Mouse (Mus musculus) megakaryocyte, embryonic 14.5 days (primary cell): ENCODE measurements around the gene Usp35. TPM values are rescaled to one million over a fixed set of nuclear protein-coding genes. Genes with fewer than 3 reads are reported as not detected.

ENCODE experiments used
- H3K27me3 ChIP-seq: replicated peaks from 2 replicates; pipeline ENCODE3; 2012; ENCODE audit warnings: inconsistent platforms
- H3K36me3 ChIP-seq: replicated peaks from 2 replicates; pipeline ENCODE3; 2012; ENCODE audit warnings: low read length, inconsistent platforms, mixed read lengths
- H3K4me1 ChIP-seq: 2 replicates; pipeline ENCODE4 v1.6.1; 2012; ENCODE audit warnings: inconsistent platforms
- H3K4me3 ChIP-seq: replicated peaks from 2 replicates; pipeline ENCODE3; 2012; ENCODE audit warnings: moderate library complexity, mild to moderate bottlenecking, inconsistent platforms
- H3K9me3 ChIP-seq: 2 replicates; pipeline ENCODE4 v1.6.1; 2012; ENCODE audit warnings: inconsistent platforms
- FLI1 ChIP-seq: IDR thresholded peaks from 2 replicates; pipeline ENCODE4 v1.6.1; 2012; ENCODE audit warnings: low read length, inconsistent platforms, mixed read lengths
- GATA1 ChIP-seq: IDR thresholded peaks from 3 replicates; pipeline ENCODE4 v1.6.1; 2012; ENCODE audit warnings: mixed read lengths, low read length, inconsistent platforms, borderline replicate concordance
- polyA plus RNA-seq: library from polyadenylated mRNA; stranded (reverse); fragments of >175 nt; gene quantifications from 2 replicates; pipeline ENCODE4 v1.2.3, GENCODE M21; 2012; ENCODE audit warnings: low replicate concordance; ENCODE audit not compliant: insufficient read depth

Usp35 gene
- polyA plus RNA-seq, 1 experiment, result 2.3 TPM

GRCm38 (mm10) chr7:97357840-97358239 is 26.0 kb upstream of the Usp35 start:
- TF ChIP-seq GATA1 (no peak), FLI1 (no peak)
- Histone ChIP-seq H3K9me3 (no peaks in the 10 kb centered on the region; the same call in 1 of the 2 replicates), H3K4me3 (no peak overlapping the region), H3K4me1 (peaks cover 59% of the 10 kb centered on the region), H3K36me3 (no peaks in the 10 kb centered on the region), H3K27me3 (peaks cover 8% of the 10 kb centered on the region)

GRCm38 (mm10) chr7:97356875-97357276 is 25.1 kb upstream of the Usp35 start:
- H3K9me3 ChIP-seq, result no peaks in the 10 kb centered on the region; the same call in 1 of the 2 replicates
- peaks cover 66% of the 10 kb centered on the region for H3K4me1 ChIP-seq
- TF ChIP-seq GATA1, result no peak
- no peak for TF ChIP-seq FLI1
- peaks cover 5% of the 10 kb centered on the region for H3K27me3 ChIP-seq
- no peak overlapping the region for H3K4me3 ChIP-seq
- no peaks in the 10 kb centered on the region for H3K36me3 ChIP-seq

- Histone ChIP-seq H3K9me3 (no peaks in the 10 kb centered on the region; the same call in 1 of the 2 replicates), H3K27me3 (peaks cover 8% of the 10 kb centered on the region), H3K4me3 (no peak overlapping the region), H3K36me3 (no peaks in the 10 kb centered on the region), H3K4me1 (peaks cover 67% of the 10 kb centered on the region)
- no peak for TF ChIP-seq FLI1
These were observed 24.4 kb upstream of the Usp35 start for GRCm38 (mm10) chr7:97356253-97356652.

GRCm38 (mm10) chr7:97355068-97355841 is 23.4 kb upstream of the Usp35 start:
- Histone ChIP-seq H3K4me1 (peaks cover 60% of the 10 kb centered on the region), H3K4me3 (peak overlapping the region; percentile 50), H3K27me3 (peaks cover 9% of the 10 kb centered on the region), H3K36me3 (no peaks in the 10 kb centered on the region), H3K9me3 (no peaks in the 10 kb centered on the region; the same call in 1 of the 2 replicates)
- TF ChIP-seq FLI1 (no peak), GATA1 (no peak)

- peaks cover 60% of the 10 kb centered on the region for H3K4me1 ChIP-seq
- H3K36me3 ChIP-seq, result peaks cover 11% of the 10 kb centered on the region
- H3K27me3 ChIP-seq, result peaks cover 20% of the 10 kb centered on the region
- no peak overlapping the region for H3K4me3 ChIP-seq
- no peaks in the 10 kb centered on the region; the same call in 1 of the 2 replicates for H3K9me3 ChIP-seq
- TF ChIP-seq FLI1, result no peak
- TF ChIP-seq GATA1, result no peak
These were observed 21.5 kb upstream of the Usp35 start for GRCm38 (mm10) chr7:97353356-97353755.

- Histone ChIP-seq H3K4me3 (no peak overlapping the region), H3K27me3 (peaks cover 28% of the 10 kb centered on the region), H3K4me1 (peaks cover 47% of the 10 kb centered on the region), H3K36me3 (peaks cover 24% of the 10 kb centered on the region), H3K9me3 (no peaks in the 10 kb centered on the region; the same call in 1 of the 2 replicates)
- TF ChIP-seq FLI1 (no peak), GATA1 (no peak)
These were observed 20.1 kb upstream of the Usp35 start for GRCm38 (mm10) chr7:97351792-97352513.

- Histone ChIP-seq H3K9me3 (no peaks in the 10 kb centered on the region; the same call in 1 of the 2 replicates), H3K4me3 (no peak overlapping the region), H3K4me1 (peaks cover 48% of the 10 kb centered on the region), H3K36me3 (peaks cover 24% of the 10 kb centered on the region), H3K27me3 (peaks cover 30% of the 10 kb centered on the region)
- TF ChIP-seq GATA1 (no peak), FLI1 (no peak)
These were observed 19.1 kb upstream of the Usp35 start for GRCm38 (mm10) chr7:97350891-97351290.

- Histone ChIP-seq H3K9me3 (no peaks in the 10 kb centered on the region; the same call in 1 of the 2 replicates), H3K4me1 (peaks cover 41% of the 10 kb centered on the region), H3K27me3 (peaks cover 34% of the 10 kb centered on the region), H3K36me3 (peaks cover 24% of the 10 kb centered on the region), H3K4me3 (no peak overlapping the region)
- TF ChIP-seq FLI1 (no peak), GATA1 (no peak)
These were observed 17.6 kb upstream of the Usp35 start for GRCm38 (mm10) chr7:97349438-97349837.

- H3K4me1 ChIP-seq, result peaks cover 36% of the 10 kb centered on the region
- H3K36me3 ChIP-seq, result peaks cover 24% of the 10 kb centered on the region
- H3K27me3 ChIP-seq, result peaks cover 36% of the 10 kb centered on the region
- no peaks in the 10 kb centered on the region; the same call in 1 of the 2 replicates for H3K9me3 ChIP-seq
- no peak for TF ChIP-seq GATA1
- no peak for TF ChIP-seq FLI1
- H3K4me3 ChIP-seq, result no peak overlapping the region
These were observed 17.0 kb upstream of the Usp35 start for GRCm38 (mm10) chr7:97348836-97349235.

GRCm38 (mm10) chr7:97348318-97348717 is 16.5 kb upstream of the Usp35 start:
- TF ChIP-seq FLI1 (no peak), GATA1 (no peak)
- Histone ChIP-seq H3K27me3 (peaks cover 36% of the 10 kb centered on the region), H3K36me3 (peaks cover 24% of the 10 kb centered on the region), H3K4me1 (peaks cover 34% of the 10 kb centered on the region), H3K9me3 (no peaks in the 10 kb centered on the region; the same call in 1 of the 2 replicates), H3K4me3 (no peak overlapping the region)
